Mouse (Mus musculus) embryo, embryonic 9.5 days (tissue): ENCODE results near the gene Ctnna3.
A peak's percentile ranks its signal among the peaks of the same experiment; 100 is the strongest.

ENCODE experiments used
- DNase-seq: peaks from one replicate; pipeline ENCODE4 v3.0.0-alpha.2; 2017; ENCODE audit errors: extremely low spot score

Gene Ctnna3

GRCm38 (mm10) chr10:63927334-63927733 lies 497.4 kb downstream of the Ctnna3 start, which contains the start of gene Gm10118:
Gene Gm10118, minus strand, starts transcription at chr10:63927434.
- no peak for DNase-seq

- no peak for DNase-seq
These were observed 504.0 kb downstream of the Ctnna3 start for GRCm38 (mm10) chr10:63933946-63934345.

GRCm38 (mm10) chr10:63945534-63945933 lies 515.6 kb downstream of the Ctnna3 start:
- DNase-seq = no peak

- DNase-seq = no peak
These were observed 517.4 kb downstream of the Ctnna3 start for GRCm38 (mm10) chr10:63947266-63947665.

GRCm38 (mm10) chr10:63950867-63951266 lies 521.0 kb downstream of the Ctnna3 start:
- DNase-seq = no peak

- no peak for DNase-seq
These were observed 521.6 kb downstream of the Ctnna3 start for GRCm38 (mm10) chr10:63951481-63951880.

GRCm38 (mm10) chr10:63954308-63954930 lies 524.5 kb downstream of the Ctnna3 start:
- peak; percentile 34 for DNase-seq

GRCm38 (mm10) chr10:63972300-63972699 lies 542.4 kb downstream of the Ctnna3 start:
- DNase-seq = no peak

GRCm38 (mm10) chr10:63978101-63978500 lies 548.2 kb downstream of the Ctnna3 start:
- peak; percentile 2 for DNase-seq

GRCm38 (mm10) chr10:63978535-63978934 lies 548.6 kb downstream of the Ctnna3 start:
- no peak for DNase-seq

GRCm38 (mm10) chr10:63978969-63979368 lies 549.1 kb downstream of the Ctnna3 start:
- DNase-seq = no peak

GRCm38 (mm10) chr10:63979410-63979809 lies 549.5 kb downstream of the Ctnna3 start:
- no peak for DNase-seq

GRCm38 (mm10) chr10:63985576-63985975 lies 555.7 kb downstream of the Ctnna3 start:
- no peak for DNase-seq

- DNase-seq = no peak
These were observed 564.4 kb downstream of the Ctnna3 start for GRCm38 (mm10) chr10:63994251-63994650.

- DNase-seq = peak; percentile 5
These were observed 571.6 kb downstream of the Ctnna3 start for GRCm38 (mm10) chr10:64001531-64001930.

- no peak for DNase-seq
These were observed 572.1 kb downstream of the Ctnna3 start for GRCm38 (mm10) chr10:64001996-64002395.

- DNase-seq = no peak
These were observed 590.4 kb downstream of the Ctnna3 start for GRCm38 (mm10) chr10:64020347-64020746.

GRCm38 (mm10) chr10:64023340-64023739 lies 593.4 kb downstream of the Ctnna3 start:
- DNase-seq = no peak

GRCm38 (mm10) chr10:64030901-64031300 lies 601.0 kb downstream of the Ctnna3 start:
- DNase-seq = no peak

- DNase-seq = no peak
These were observed 610.0 kb downstream of the Ctnna3 start for GRCm38 (mm10) chr10:64039760-64040535.

- DNase-seq = no peak
These were observed 611.3 kb downstream of the Ctnna3 start for GRCm38 (mm10) chr10:64041218-64041617.

GRCm38 (mm10) chr10:64041892-64042291 lies 612.0 kb downstream of the Ctnna3 start:
- DNase-seq = no peak

GRCm38 (mm10) chr10:64049151-64049550 lies 619.3 kb downstream of the Ctnna3 start:
- DNase-seq = no peak
